Mouse (Mus musculus) hindbrain, embryonic 12.5 days (tissue): ENCODE data around the gene Gprin1. TPM values are rescaled to one million over a fixed set of nuclear protein-coding genes. Genes with fewer than 3 reads are reported as not detected.
"Not testable (repeated sequence)": the region's sequence is repeated elsewhere in the genome, so short reads cannot be mapped to it uniquely, and the experiment has no call there.

Source experiments
- ATAC-seq: fragments of 200-750 bp; cut with Nextera tagmentation; 2 replicates; pipeline ENCODE4 v1.8.0; 2017; ENCODE audit warnings: moderate TSS enrichment; ENCODE audit not compliant: low FRiP score
- H3K27ac ChIP-seq: fragments of 300-500 bp; sonication (generic); 2 replicates; pipeline ENCODE4 v1.5.1; 2016; ENCODE audit warnings: mild to moderate bottlenecking
- H3K27me3 ChIP-seq: fragments of 300-500 bp; sonication (generic); 2 replicates; pipeline ENCODE4 v1.6.1; 2016; ENCODE audit warnings: mild to moderate bottlenecking
- H3K36me3 ChIP-seq: fragments of 300-500 bp; sonication (generic); 2 replicates; pipeline ENCODE4 v1.6.1; 2016; ENCODE audit warnings: mild to moderate bottlenecking
- H3K4me1 ChIP-seq: fragments of 300-500 bp; sonication (generic); 2 replicates; pipeline ENCODE4 v1.6.1; 2016
- H3K4me2 ChIP-seq: fragments of 300-500 bp; sonication (generic); replicated peaks from 2 replicates; pipeline ENCODE4 v1.6.1; 2016; ENCODE audit warnings: mild to moderate bottlenecking
- H3K4me3 ChIP-seq: fragments of 300-500 bp; sonication (generic); 2 replicates; pipeline ENCODE4 v1.5.1; 2016; ENCODE audit warnings: mild to moderate bottlenecking
- H3K9ac ChIP-seq: fragments of 300-500 bp; sonication (generic); 2 replicates; pipeline ENCODE4 v1.6.1; 2016; ENCODE audit warnings: mild to moderate bottlenecking, moderate library complexity
- H3K9me3 ChIP-seq: fragments of 300-500 bp; sonication (generic); replicated peaks from 2 replicates; pipeline ENCODE4 v1.6.1; 2016; ENCODE audit warnings: mild to moderate bottlenecking
- WGBS: fragments of 180-500 bp; shearing (Covaris S2); methylation state at CpG from one replicate; pipeline ENCODE4 v1.1.7; 2016; 5-methylcytosine and 5-hydroxymethylcytosine counted together
- polyA plus RNA-seq: library from polyadenylated mRNA; unstranded; fragments of >200 nt; fragmentation: Nextera tagmentation; extraction: Ambion mirVana; gene quantifications from 2 replicates; pipeline ENCODE4 v1.2.1, GENCODE M21; 2016

Gene Gprin1
- polyA plus RNA-seq, result 26.0 and 30.7 TPM in 2 replicates

DNA sequence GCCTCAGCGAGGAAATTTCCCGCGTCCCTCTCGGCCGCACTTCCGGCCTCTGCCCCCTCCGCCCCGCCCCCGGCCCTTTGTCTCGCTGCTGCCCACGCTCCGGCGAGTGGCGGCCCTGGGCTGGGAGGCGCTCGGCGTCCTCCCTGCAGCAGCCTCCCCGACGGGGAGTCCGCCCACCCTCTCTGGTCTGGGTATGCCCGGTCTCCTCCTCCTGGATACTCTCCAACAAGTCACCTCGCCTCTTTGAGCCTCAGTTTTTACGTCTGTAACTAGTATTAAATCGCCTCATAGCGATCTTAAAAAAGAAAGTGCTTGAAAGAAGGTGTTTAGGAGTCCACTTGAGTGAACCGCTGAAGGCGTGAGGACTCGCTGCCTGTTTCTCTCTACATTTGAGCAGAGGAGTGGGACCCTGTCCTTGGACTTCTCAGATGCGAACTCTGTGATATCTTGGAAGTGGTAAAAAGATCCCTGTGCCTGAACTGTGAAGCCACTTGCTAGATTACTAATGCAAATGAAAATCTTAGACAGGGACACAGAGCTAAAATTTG is at the start of gene Gprin1:
TSS of gene Gprin1 (minus strand) at position 11 of the 548 bp plus-strand sequence.
- peak; percentile 78 for ATAC-seq
- 4% methylated on average over 29 of the region's 29 CpGs for WGBS
- peak within 1 kb of the TSS; percentile 74 for H3K4me3 ChIP-seq
- H3K9me3 ChIP-seq, result no peaks in the 10 kb centered on the region
- no peaks in the 10 kb centered on the region for H3K36me3 ChIP-seq
- H3K4me1 ChIP-seq, result peaks cover 54% of the 10 kb centered on the region
- H3K9ac ChIP-seq, result peak within 1 kb of the TSS; percentile 86
- peaks cover 41% of the 10 kb centered on the region for H3K27me3 ChIP-seq
- H3K4me2 ChIP-seq, result peak within 1 kb of the TSS; percentile 74
- peak within 1 kb of the TSS; percentile 93 for H3K27ac ChIP-seq

GRCm38 (mm10) chr13:54798740-54799139 is 49.1 kb upstream of the Gprin1 start:
- WGBS, result 75% methylated on average over 10 of the region's 10 CpGs
- H3K36me3 ChIP-seq, result no peaks in the 10 kb centered on the region
- ATAC-seq, result no peak

GRCm38 (mm10) chr13:54797861-54798643 is 48.4 kb upstream of the Gprin1 start:
- Histone ChIP-seq H3K4me3 (no peak overlapping the region), H3K4me2 (no peak overlapping the region), H3K27ac (no peak overlapping the region), H3K4me1 (no peaks in the 10 kb centered on the region), H3K9ac (no peak overlapping the region), H3K27me3 (peaks cover 41% of the 10 kb centered on the region), H3K9me3 (no peaks in the 10 kb centered on the region), H3K36me3 (no peaks in the 10 kb centered on the region)
- no peak for ATAC-seq
- WGBS, result 80% methylated on average over 16 of the region's 16 CpGs

More at GRCm38 (mm10) chr13:54798740-54799139, 49.1 kb upstream of the Gprin1 start:
- H3K27ac ChIP-seq, result no peak overlapping the region
- H3K4me2 ChIP-seq, result no peak overlapping the region
- H3K4me1 ChIP-seq, result no peaks in the 10 kb centered on the region
- no peaks in the 10 kb centered on the region for H3K9me3 ChIP-seq
- no peak overlapping the region for H3K4me3 ChIP-seq
- peaks cover 38% of the 10 kb centered on the region for H3K27me3 ChIP-seq
- H3K9ac ChIP-seq, result no peak overlapping the region

DNA sequence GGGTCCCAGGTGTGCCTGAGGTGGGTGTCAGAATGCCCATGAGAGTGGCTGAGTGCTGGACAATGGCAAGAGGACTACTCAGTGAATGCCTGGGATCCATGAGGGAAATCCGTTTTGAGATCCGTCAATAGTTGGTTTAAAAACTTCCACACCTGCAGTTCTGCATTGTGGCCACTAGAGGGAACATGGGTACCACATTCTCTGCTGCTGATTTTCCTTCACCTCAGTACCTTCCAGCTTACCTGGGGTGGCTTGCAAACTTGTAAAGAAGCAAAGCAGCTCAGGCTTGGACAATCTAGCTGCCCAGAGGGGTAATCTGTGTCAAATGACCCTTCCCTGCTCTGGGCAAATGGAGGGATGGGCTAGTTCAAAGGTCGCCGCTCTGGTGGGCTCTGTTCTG is 47.7 kb upstream of the Gprin1 start:
- Histone ChIP-seq H3K4me2 (no peak overlapping the region), H3K27me3 (peaks cover 47% of the 10 kb centered on the region), H3K36me3 (no peaks in the 10 kb centered on the region), H3K4me3 (no peak overlapping the region), H3K9ac (no peak overlapping the region), H3K9me3 (no peaks in the 10 kb centered on the region), H3K4me1 (peaks cover 3% of the 10 kb centered on the region), H3K27ac (no peak overlapping the region)
- WGBS, result 36% methylated on average over 4 of the region's 4 CpGs
- no peak for ATAC-seq

GRCm38 (mm10) chr13:54794843-54795242 is 45.2 kb upstream of the Gprin1 start:
- Histone ChIP-seq H3K27ac (no peak overlapping the region), H3K4me1 (peaks cover 14% of the 10 kb centered on the region), H3K4me3 (no peak overlapping the region), H3K9me3 (no peaks in the 10 kb centered on the region), H3K27me3 (peaks cover 68% of the 10 kb centered on the region), H3K4me2 (no peak overlapping the region), H3K9ac (no peak overlapping the region), H3K36me3 (no peaks in the 10 kb centered on the region)
- WGBS, result 44% methylated on average over 5 of the region's 5 CpGs
- ATAC-seq, result no peak

GRCm38 (mm10) chr13:54794002-54794577 is 44.4 kb upstream of the Gprin1 start:
- no peaks in the 10 kb centered on the region for H3K36me3 ChIP-seq
- H3K27me3 ChIP-seq, result peaks cover 67% of the 10 kb centered on the region
- H3K4me3 ChIP-seq, result no peak overlapping the region
- H3K27ac ChIP-seq, result 0 out of 2 replicates have a peak overlapping the region, but pooled peaks have one; percentile 17
- ATAC-seq, result no peak
- peaks cover 21% of the 10 kb centered on the region for H3K4me1 ChIP-seq
- H3K9ac ChIP-seq, result no peak overlapping the region
- H3K9me3 ChIP-seq, result no peaks in the 10 kb centered on the region
- WGBS, result 78% methylated on average over 16 of the region's 16 CpGs
- H3K4me2 ChIP-seq, result no peak overlapping the region

GRCm38 (mm10) chr13:54792259-54793230 is 42.9 kb upstream of the Gprin1 start:
- no peak overlapping the region for H3K4me2 ChIP-seq
- WGBS, result 19% methylated on average over 21 of the region's 21 CpGs
- no peaks in the 10 kb centered on the region for H3K9me3 ChIP-seq
- no peaks in the 10 kb centered on the region for H3K36me3 ChIP-seq
- H3K9ac ChIP-seq, result no peak overlapping the region
- H3K4me1 ChIP-seq, result peaks cover 21% of the 10 kb centered on the region
- no peak overlapping the region for H3K27ac ChIP-seq
- H3K27me3 ChIP-seq, result peaks cover 53% of the 10 kb centered on the region
- ATAC-seq, result no peak
- no peak overlapping the region for H3K4me3 ChIP-seq

DNA sequence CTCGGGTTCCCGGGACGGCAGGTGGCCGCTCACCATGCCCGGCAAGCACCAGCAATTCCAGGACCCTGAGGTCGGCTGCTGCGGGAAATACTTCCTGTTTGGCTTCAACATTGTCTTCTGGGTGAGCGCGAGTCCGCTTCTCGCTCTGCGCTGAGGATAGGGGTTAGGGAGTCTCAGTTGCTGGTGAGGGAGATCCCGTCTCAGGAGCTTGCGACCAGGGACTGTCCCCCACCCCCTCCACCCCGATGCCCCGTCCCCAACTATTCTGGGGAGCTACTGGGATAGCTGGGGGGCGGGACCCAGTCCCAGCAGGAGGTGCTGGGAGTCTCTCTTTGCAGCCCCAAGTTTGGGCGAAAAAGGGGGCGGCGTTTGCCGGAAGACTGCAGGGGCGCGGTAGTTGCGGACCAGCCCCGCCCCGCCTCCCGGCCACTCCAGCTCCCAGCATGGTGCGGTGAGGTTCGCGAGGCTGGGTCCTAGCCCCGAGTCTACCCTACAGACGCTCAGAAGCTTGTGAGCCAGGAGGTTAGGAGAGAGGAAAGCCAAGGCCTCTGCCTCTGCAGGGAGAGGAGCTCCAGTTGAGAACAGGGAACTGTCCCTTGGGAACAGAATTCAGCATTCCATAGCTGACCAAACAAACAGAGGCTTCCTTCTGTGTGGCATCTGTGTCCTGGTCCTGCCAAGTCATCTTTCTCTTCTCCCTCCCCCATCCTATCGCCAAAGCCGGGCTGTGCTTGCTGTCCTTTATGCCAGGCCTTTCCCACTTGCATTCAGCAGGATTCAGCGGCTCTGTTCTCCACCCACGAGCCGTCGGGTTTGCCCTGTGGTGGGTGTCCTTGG is 40.1 kb upstream of the Gprin1 start:
- Histone ChIP-seq H3K9ac (peak overlapping the region; percentile 69), H3K36me3 (no peaks in the 10 kb centered on the region), H3K9me3 (no peaks in the 10 kb centered on the region), H3K4me2 (peak overlapping the region; percentile 82), H3K4me3 (peak overlapping the region; percentile 57), H3K27me3 (peaks cover 40% of the 10 kb centered on the region), H3K4me1 (peaks cover 21% of the 10 kb centered on the region), H3K27ac (no peak overlapping the region)
- 2% methylated on average over 38 of the region's 38 CpGs for WGBS
- peak; percentile 46 for ATAC-seq

DNA sequence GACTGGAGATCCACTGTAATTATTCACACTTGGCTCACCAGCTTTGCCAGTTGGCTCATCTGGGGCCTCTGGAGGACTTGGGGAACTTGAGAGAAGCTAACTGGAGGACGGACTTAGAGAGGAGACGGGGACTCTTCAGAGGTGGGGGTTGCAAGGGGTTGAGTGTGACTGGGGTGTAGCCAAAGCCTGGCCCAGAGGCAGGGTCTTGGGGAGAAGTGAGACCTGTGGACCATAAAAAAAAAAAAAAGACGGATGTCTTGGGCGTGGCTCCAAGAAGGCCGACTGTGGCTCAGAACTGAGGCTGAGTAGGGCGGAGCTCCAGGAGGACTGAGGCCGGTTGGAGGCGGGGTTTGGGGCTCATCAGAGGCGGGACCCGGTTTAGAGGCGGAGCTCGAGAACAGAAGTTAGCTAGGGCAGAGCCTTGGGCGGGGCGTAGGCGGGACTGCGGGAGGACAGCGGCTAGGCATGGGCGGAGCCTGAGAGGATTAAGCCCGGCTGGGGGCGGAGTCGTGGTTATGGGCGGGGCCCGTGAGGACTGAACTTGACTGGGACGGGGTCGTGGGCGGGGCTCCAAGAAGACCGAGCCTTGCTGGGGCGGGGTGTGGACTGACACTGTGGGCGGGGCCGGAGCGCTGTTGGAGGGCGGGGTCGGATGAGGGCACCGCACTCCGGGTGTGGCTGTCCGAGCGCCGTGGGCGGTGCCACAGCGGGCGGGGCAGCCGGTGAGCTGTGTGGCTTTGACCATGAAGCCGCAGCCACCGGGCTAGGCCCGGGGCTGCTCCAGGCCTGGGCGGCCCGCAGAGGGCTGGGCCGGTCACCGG is 39.3 kb upstream of the Gprin1 start, which contains the start of gene Tspan17:
TSS of gene Tspan17 (plus strand) at position 638 of the 821 bp plus-strand sequence.
- Histone ChIP-seq H3K9me3 (no peaks in the 10 kb centered on the region), H3K4me1 (peaks cover 21% of the 10 kb centered on the region), H3K27me3 (peaks cover 39% of the 10 kb centered on the region), H3K27ac (no peak within 1 kb of the TSS), H3K9ac (peak within 1 kb of the TSS; percentile 69), H3K4me2 (peak within 1 kb of the TSS; percentile 82), H3K36me3 (no peaks in the 10 kb centered on the region), H3K4me3 (peak within 1 kb of the TSS; percentile 57)
- WGBS, result 4% methylated on average over 38 of the region's 49 CpGs
- peak; percentile 84 for ATAC-seq

- not testable (repeated sequence) for H3K4me2 ChIP-seq, H3K9ac ChIP-seq, H3K4me3 ChIP-seq, ATAC-seq, H3K9me3 ChIP-seq, H3K27ac ChIP-seq, H3K36me3 ChIP-seq
- Histone ChIP-seq H3K4me1 (peaks cover 19% of the 10 kb centered on the region), H3K27me3 (peaks cover 30% of the 10 kb centered on the region)
- WGBS, result 84% methylated on average over 2 of the region's 2 CpGs
Observed at GRCm38 (mm10) chr13:54787591-54787990, 37.9 kb upstream of the Gprin1 start.
